Mouse (Mus musculus) embryonic facial prominence, embryonic 12.5 days (tissue): ENCODE measurements around the gene Jarid2. TPM values are rescaled to one million over a fixed set of nuclear protein-coding genes. Genes with fewer than 3 reads are reported as not detected.

Experiments used
- ATAC-seq: fragments of 200-750 bp; cut with Nextera tagmentation; 2 replicates; pipeline ENCODE4 v1.8.0; 2017; ENCODE audit not compliant: insufficient number of reproducible peaks, insufficient read depth, low FRiP score, low TSS enrichment
- H3K27ac ChIP-seq: fragments of 300-500 bp; sonication (generic); 2 replicates; pipeline ENCODE4 v1.5.1; 2016; ENCODE audit warnings: mild to moderate bottlenecking
- H3K27me3 ChIP-seq: fragments of 300-500 bp; sonication (generic); 2 replicates; pipeline ENCODE4 v1.6.1; 2016; ENCODE audit warnings: mild to moderate bottlenecking, moderate library complexity
- H3K36me3 ChIP-seq: fragments of 300-500 bp; sonication (generic); 2 replicates; pipeline ENCODE4 v1.6.1; 2016; ENCODE audit warnings: mild to moderate bottlenecking
- H3K4me1 ChIP-seq: fragments of 300-500 bp; sonication (generic); 2 replicates; pipeline ENCODE4 v1.6.1; 2016
- H3K4me2 ChIP-seq: fragments of 300-500 bp; sonication (generic); replicated peaks from 2 replicates; pipeline ENCODE4 v1.6.1; 2016; ENCODE audit warnings: mild to moderate bottlenecking, moderate library complexity
- H3K4me3 ChIP-seq: fragments of 300-500 bp; sonication (generic); 2 replicates; pipeline ENCODE4 v1.5.1; 2016; ENCODE audit warnings: mild to moderate bottlenecking
- H3K9ac ChIP-seq: fragments of 300-500 bp; sonication (generic); 2 replicates; pipeline ENCODE4 v1.6.1; 2016; ENCODE audit warnings: mild to moderate bottlenecking, moderate library complexity
- H3K9me3 ChIP-seq: fragments of 300-500 bp; sonication (generic); 2 replicates; pipeline ENCODE4 v1.6.1; 2016; ENCODE audit warnings: mild to moderate bottlenecking, moderate library complexity
- WGBS: fragments of 180-500 bp; shearing (Covaris S2); methylation state at CpG from one replicate; pipeline ENCODE4 v1.1.7; 2016; 5-methylcytosine and 5-hydroxymethylcytosine counted together
- polyA plus RNA-seq: library from polyadenylated mRNA; unstranded; fragments of >200 nt; fragmentation: Nextera tagmentation; extraction: Ambion mirVana; gene quantifications from 2 replicates; pipeline ENCODE4 v1.2.1, GENCODE M21; 2016

Gene Jarid2
- polyA plus RNA-seq, 1 experiment from 2014 or later, result 54.0 TPM

DNA sequence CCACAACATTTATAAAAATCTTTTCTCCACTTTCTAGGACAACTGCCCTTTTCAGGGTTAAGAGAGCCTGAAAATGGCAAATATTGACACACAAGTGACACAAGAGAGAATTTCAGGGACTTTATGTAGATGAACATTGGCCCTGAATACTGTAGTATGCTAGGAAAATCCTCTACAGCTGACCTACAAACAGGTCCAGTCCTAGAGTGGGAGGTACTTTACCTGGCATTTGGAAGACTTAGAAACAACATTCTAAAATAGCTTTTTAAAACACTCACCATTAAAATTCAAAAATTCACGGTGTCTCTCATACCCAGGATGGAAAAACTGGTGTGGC lies 224.9 kb downstream of the Jarid2 start:
- no peaks in the 10 kb centered on the region for H3K27me3 ChIP-seq
- no peak overlapping the region for H3K27ac ChIP-seq
- H3K9me3 ChIP-seq, result no peaks in the 10 kb centered on the region
- no peak overlapping the region for H3K4me2 ChIP-seq
- H3K9ac ChIP-seq, result no peak overlapping the region
- no peak overlapping the region for H3K4me3 ChIP-seq
- 0 out of 2 replicates have a peak, but pooled peaks cover 9% of the 10 kb centered on the region for H3K4me1 ChIP-seq
- no peaks in the 10 kb centered on the region for H3K36me3 ChIP-seq
- no peak for ATAC-seq
- WGBS, result 93% methylated on average over 1 of the region's 1 CpGs

GRCm38 (mm10) chr13:44955781-44956180 lies 226.5 kb downstream of the Jarid2 start:
- H3K4me2 ChIP-seq, result no peak overlapping the region
- H3K9ac ChIP-seq, result no peak overlapping the region
- no peak overlapping the region for H3K27ac ChIP-seq
- H3K4me3 ChIP-seq, result no peak overlapping the region
- 0 out of 2 replicates have a peak, but pooled peaks cover 9% of the 10 kb centered on the region for H3K4me1 ChIP-seq
- no peaks in the 10 kb centered on the region for H3K27me3 ChIP-seq
- H3K36me3 ChIP-seq, result no peaks in the 10 kb centered on the region; the same call in 1 of the 2 replicates
- no peaks in the 10 kb centered on the region for H3K9me3 ChIP-seq
- 87% methylated on average over 6 of the region's 6 CpGs for WGBS
- ATAC-seq, result no peak

DNA sequence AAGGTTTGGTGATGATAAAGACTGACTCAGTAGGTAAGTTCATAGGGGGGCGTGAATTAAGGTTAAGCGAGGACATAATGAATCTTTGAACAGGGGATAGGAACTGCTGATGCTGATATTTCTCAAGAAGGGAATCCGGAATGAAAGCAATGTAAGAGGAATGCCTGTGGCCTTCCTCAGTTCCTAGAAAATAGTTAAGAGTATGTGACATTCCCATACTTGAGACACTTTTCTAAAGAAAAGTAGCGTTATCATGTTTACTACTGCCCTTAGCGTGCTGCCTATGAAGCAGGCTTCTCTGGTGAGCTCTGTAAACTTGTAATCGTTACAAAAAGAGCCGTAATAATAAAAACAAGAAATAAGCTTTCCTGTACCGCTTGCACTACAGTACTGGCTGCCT lies 227.8 kb downstream of the Jarid2 start:
- no peak overlapping the region for H3K9ac ChIP-seq
- no peak overlapping the region for H3K4me3 ChIP-seq
- ATAC-seq, result no peak
- no peak overlapping the region for H3K27ac ChIP-seq
- no peaks in the 10 kb centered on the region; the same call in 1 of the 2 replicates for H3K36me3 ChIP-seq
- 81% methylated on average over 8 of the region's 8 CpGs for WGBS
- H3K4me2 ChIP-seq, result no peak overlapping the region
- H3K27me3 ChIP-seq, result no peaks in the 10 kb centered on the region
- no peaks in the 10 kb centered on the region for H3K9me3 ChIP-seq
- H3K4me1 ChIP-seq, result 0 out of 2 replicates have a peak, but pooled peaks cover 9% of the 10 kb centered on the region

GRCm38 (mm10) chr13:44960542-44961291 lies 231.4 kb downstream of the Jarid2 start:
- H3K27ac ChIP-seq, result no peak overlapping the region
- 0 out of 2 replicates have a peak, but pooled peaks cover 4% of the 10 kb centered on the region for H3K4me1 ChIP-seq
- 87% methylated on average over 5 of the region's 5 CpGs for WGBS
- no peak for ATAC-seq
- H3K9ac ChIP-seq, result no peak overlapping the region
- H3K9me3 ChIP-seq, result no peaks in the 10 kb centered on the region
- H3K36me3 ChIP-seq, result peaks cover 5% of the 10 kb centered on the region; the same call in 1 of the 2 replicates
- H3K4me2 ChIP-seq, result no peak overlapping the region
- H3K27me3 ChIP-seq, result no peaks in the 10 kb centered on the region
- no peak overlapping the region for H3K4me3 ChIP-seq
